Mouse (Mus musculus) embryonic facial prominence, embryonic 11.5 days (tissue): ENCODE measurements around the gene H2-Ab1. TPM values are rescaled to one million over a fixed set of nuclear protein-coding genes. Genes with fewer than 3 reads are reported as not detected.

Source experiments
- ATAC-seq: fragments of 200-750 bp; cut with Nextera tagmentation; replicated peaks from 2 replicates; pipeline ENCODE4 v1.8.0; 2017; ENCODE audit warnings: low read depth; ENCODE audit not compliant: insufficient number of reproducible peaks, low FRiP score, low TSS enrichment
- DNase-seq: peaks from one replicate; pipeline ENCODE4 v3.0.0-alpha.2; 2015; ENCODE audit warnings: low spot score
- H3K27ac ChIP-seq: fragments of 300-500 bp; sonication (generic); replicated peaks from 2 replicates; pipeline ENCODE4 v1.5.1; 2014; ENCODE audit warnings: mild to moderate bottlenecking, low read depth, low read length, control low read depth
- H3K27me3 ChIP-seq: fragments of 300-500 bp; sonication (generic); 2 replicates; pipeline ENCODE4 v1.6.1; 2014; ENCODE audit warnings: mild to moderate bottlenecking, low read length, moderate library complexity, mixed read lengths; ENCODE audit not compliant: control insufficient read depth, insufficient read depth
- H3K36me3 ChIP-seq: fragments of 300-500 bp; sonication (generic); replicated peaks from 2 replicates; pipeline ENCODE4 v1.6.1; 2014; ENCODE audit warnings: low read depth, mild to moderate bottlenecking, low read length, moderate library complexity, mixed read lengths; ENCODE audit not compliant: control insufficient read depth, insufficient read depth
- H3K4me1 ChIP-seq: fragments of 300-500 bp; sonication (generic); 2 replicates; pipeline ENCODE4 v1.6.1; 2014; ENCODE audit warnings: low read length, mixed read lengths; ENCODE audit not compliant: control insufficient read depth, insufficient read depth
- H3K4me2 ChIP-seq: fragments of 300-500 bp; sonication (generic); 2 replicates; pipeline ENCODE4 v1.6.1; 2014; ENCODE audit warnings: low read depth, mild to moderate bottlenecking, control low read depth, low read length, moderate library complexity
- H3K4me3 ChIP-seq: fragments of 300-500 bp; sonication (generic); 2 replicates; pipeline ENCODE4 v1.5.1; 2014; ENCODE audit warnings: low read depth, low read length, control low read depth
- H3K9ac ChIP-seq: fragments of 300-500 bp; sonication (generic); replicated peaks from 2 replicates; pipeline ENCODE4 v1.6.1; 2014; ENCODE audit warnings: mild to moderate bottlenecking, control low read depth, low read length
- H3K9me3 ChIP-seq: fragments of 300-500 bp; sonication (generic); replicated peaks from 2 replicates; pipeline ENCODE4 v1.6.1; 2016; ENCODE audit warnings: mild to moderate bottlenecking, low read length, inconsistent platforms, mixed read lengths; ENCODE audit not compliant: control insufficient read depth
- WGBS: fragments of 180-500 bp; shearing (Covaris S2); extraction: QIAGEN DNeasy Blood & Tissue Kit; methylation state at CpG from one replicate; pipeline ENCODE4 v1.1.7; 2014; 5-methylcytosine and 5-hydroxymethylcytosine counted together
- polyA plus RNA-seq: library from polyadenylated mRNA; unstranded; fragments of >200 nt; fragmentation: Nextera tagmentation; extraction: Ambion mirVana; gene quantifications from 2 replicates; pipeline ENCODE4 v1.2.1, GENCODE M21; 2014

H2-Ab1 gene
- polyA plus RNA-seq, 1 experiment from 2014 or later = 3.5 TPM

DNA sequence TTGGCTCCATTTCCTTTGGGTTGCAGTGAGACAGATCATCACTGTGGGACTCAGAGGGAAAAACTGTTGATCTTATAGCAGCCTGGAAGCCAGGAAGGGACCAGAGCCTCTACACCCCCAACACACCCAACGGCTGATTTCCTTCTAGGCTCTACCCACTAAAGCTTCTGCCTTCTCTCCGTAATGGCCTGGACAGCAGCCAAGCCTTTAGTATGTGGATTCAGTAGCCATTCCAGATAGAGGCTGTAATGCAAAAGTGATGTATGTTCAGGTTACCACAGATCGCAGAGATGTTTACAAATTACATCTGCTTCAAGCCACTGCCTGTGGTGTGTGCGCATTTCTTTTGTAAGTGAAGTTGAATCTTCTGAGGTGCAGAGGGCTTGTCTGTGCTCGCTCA is 3.1 kb downstream of the H2-Ab1 start:
- 82% methylated on average over 5 of the region's 5 CpGs for WGBS
- Histone ChIP-seq H3K4me1 (no peaks in the 10 kb centered on the region; the same call in none of the 2 replicates), H3K36me3 (no peaks in the 10 kb centered on the region), H3K4me3 (no peak overlapping the region), H3K9ac (no peak overlapping the region), H3K9me3 (no peaks in the 10 kb centered on the region), H3K27me3 (peaks cover 13% of the 10 kb centered on the region), H3K4me2 (no peak overlapping the region), H3K27ac (no peak overlapping the region)
- DNase-seq (no peak), ATAC-seq (no peak)

DNA sequence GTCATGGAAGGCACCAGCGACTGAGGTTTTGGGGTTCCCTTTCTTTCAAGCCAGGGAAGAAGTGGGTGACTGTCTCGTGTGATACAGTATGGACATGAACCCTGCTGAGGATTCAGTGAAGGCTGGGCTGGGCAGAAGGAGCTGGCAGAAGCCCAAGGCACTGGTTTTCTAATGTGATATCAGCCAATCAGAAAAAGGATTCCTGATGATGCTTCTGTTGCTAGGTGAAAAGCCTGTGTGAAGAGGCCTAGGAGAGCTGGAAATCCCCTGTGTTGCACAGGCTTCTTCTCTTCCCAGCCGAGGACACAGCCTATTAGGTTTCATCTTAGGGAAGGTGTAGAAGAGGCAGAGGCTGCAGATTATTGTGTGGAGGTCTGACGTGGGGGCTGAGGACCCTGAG is 4.0 kb downstream of the H2-Ab1 start:
- no peaks in the 10 kb centered on the region for H3K36me3 ChIP-seq
- no peak overlapping the region for H3K4me3 ChIP-seq
- H3K27ac ChIP-seq = no peak overlapping the region
- ATAC-seq (peak; percentile 36; the same call in 1 of the 2 replicates), DNase-seq (peak; percentile 74)
- H3K27me3 ChIP-seq = peaks cover 13% of the 10 kb centered on the region
- H3K9me3 ChIP-seq = no peaks in the 10 kb centered on the region
- H3K4me2 ChIP-seq = no peak overlapping the region
- no peaks in the 10 kb centered on the region; the same call in none of the 2 replicates for H3K4me1 ChIP-seq
- 28% methylated on average over 4 of the region's 4 CpGs for WGBS
- no peak overlapping the region for H3K9ac ChIP-seq

DNA sequence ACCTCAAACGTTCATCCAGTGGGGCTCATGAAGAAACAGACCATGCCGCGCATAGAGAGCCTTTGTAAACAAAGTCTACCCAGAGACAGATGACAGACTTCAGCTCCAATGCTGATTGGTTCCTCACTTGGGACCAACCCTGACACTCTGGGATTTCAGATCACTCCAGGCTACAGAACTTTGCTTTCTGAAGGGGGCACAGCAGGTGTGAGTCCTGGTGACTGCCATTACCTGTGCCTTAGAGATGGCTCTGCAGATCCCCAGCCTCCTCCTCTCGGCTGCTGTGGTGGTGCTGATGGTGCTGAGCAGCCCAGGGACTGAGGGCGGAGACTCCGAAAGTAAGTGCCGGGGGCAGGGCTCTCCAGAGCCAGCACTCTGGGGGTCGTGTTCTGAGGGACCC is 5.6 kb downstream of the H2-Ab1 start:
- H3K9me3 ChIP-seq = no peaks in the 10 kb centered on the region
- H3K27ac ChIP-seq = no peak overlapping the region

DNA sequence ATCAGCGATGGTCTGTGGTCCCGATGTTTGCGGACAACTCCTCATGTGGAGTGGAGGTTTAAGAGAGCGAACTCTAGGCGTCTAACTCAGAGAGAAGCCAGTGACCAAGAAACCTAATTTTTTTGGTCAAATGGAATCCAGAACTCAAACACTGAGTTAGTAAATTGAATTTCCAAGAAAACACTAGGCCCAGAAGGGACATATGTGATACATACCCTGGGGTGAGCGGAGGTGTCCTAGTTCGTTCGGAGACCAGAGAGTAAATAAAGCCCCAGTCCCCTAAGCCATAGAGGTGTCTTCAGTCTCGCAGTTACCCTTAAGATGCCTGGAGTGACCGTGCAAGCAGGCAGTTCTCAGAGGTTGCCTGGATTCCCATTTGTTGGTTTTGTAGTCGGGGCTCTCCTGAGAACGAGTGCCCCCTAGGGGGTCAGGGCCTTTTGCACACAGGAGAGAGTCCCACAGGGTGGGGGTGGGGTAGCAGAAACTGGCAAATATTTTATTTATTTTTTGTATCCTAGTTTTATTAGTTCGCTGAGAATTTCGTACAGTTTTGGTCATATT is 6.4 kb downstream of the H2-Ab1 start:
- Histone ChIP-seq H3K27me3 (peaks cover 13% of the 10 kb centered on the region), H3K27ac (no peak overlapping the region), H3K9me3 (no peaks in the 10 kb centered on the region), H3K4me2 (peak overlapping the region; percentile 96), H3K9ac (no peak overlapping the region), H3K4me3 (peak overlapping the region; percentile 49), H3K36me3 (no peaks in the 10 kb centered on the region), H3K4me1 (no peaks in the 10 kb centered on the region; the same call in none of the 2 replicates)
- WGBS = 4% methylated on average over 14 of the region's 14 CpGs
- ATAC-seq = no peak
- peak; percentile 68 for DNase-seq

More for the DNA sequence above, 5.6 kb downstream of the H2-Ab1 start:
- Histone ChIP-seq H3K27me3 (peaks cover 13% of the 10 kb centered on the region), H3K4me2 (peak overlapping the region; percentile 96), H3K4me1 (no peaks in the 10 kb centered on the region; the same call in none of the 2 replicates), H3K9ac (no peak overlapping the region), H3K4me3 (peak overlapping the region; percentile 31), H3K36me3 (no peaks in the 10 kb centered on the region)
- DNase-seq (peak; percentile 91), ATAC-seq (peak; percentile 76)
- 0% methylated on average over 8 of the region's 8 CpGs for WGBS

DNA sequence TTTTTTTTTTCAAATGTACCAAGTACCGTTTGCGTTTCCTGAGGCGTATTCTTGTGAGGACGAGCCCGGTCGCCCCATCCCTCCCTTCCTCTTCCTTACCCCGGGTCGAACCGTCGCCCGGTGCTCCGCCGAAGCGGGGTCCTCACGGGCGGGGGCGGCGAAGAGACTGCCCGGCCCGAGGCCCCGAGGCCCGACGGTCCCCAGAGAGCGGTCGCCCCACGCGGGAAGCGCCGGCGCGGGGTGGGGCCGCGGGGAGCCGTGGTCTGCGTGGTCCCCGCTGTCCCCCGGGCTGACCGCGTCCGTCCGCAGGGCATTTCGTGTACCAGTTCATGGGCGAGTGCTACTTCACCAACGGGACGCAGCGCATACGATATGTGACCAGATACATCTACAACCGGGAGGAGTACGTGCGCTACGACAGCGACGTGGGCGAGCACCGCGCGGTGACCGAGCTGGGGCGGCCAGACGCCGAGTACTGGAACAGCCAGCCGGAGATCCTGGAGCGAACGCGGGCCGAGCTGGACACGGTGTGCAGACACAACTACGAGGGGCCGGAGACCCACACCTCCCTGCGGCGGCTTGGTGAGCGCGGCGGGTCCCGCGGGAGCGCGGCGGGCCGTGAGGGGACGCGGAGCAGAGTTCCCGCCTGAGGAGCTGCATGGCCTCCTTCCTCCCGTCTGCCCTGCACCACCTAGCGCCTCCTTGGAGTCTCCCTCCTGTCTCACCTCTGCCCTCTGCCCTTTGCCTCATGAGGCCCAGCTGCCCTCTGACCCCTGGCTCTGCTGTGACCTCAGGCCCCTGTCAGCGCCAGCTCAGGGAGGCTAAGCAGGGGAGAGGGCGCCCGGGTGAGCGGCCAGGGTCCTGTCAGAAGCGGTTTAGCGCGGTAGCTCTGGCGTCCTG is 7.2 kb downstream of the H2-Ab1 start:
- Histone ChIP-seq H3K36me3 (no peaks in the 10 kb centered on the region), H3K27ac (no peak overlapping the region), H3K27me3 (peaks cover 13% of the 10 kb centered on the region), H3K9me3 (no peaks in the 10 kb centered on the region), H3K9ac (peak overlapping the region; percentile 56), H3K4me3 (peak overlapping the region; percentile 49), H3K4me1 (no peaks in the 10 kb centered on the region; the same call in none of the 2 replicates), H3K4me2 (peak overlapping the region; percentile 96)
- DNase-seq = peak; percentile 40
- peak; percentile 32; the same call in 1 of the 2 replicates for ATAC-seq
- WGBS = under 1% methylated on average over 91 of the region's 93 CpGs

DNA sequence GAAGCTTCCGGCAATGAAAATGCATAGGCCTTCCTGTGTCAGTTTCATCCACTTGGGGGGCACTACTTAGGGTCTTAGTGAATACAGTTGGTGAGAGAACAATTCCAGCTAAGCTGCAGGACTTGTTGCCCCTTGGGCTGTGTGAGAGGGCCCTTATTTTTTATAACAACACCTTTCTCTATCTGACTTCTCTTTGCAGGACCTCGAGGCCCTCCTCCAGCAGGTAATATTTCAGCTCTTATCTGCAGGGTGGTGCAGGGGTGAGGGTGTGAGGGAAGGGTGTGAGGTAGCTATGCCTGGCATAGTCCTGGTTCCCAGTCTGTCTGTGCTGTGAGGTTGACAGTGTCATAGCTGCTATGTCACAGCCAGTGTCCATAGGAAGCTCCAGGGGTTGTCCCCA is 10.8 kb downstream of the H2-Ab1 start:
- DNase-seq (no peak), ATAC-seq (no peak)
- 68% methylated on average over 2 of the region's 2 CpGs for WGBS
- Histone ChIP-seq H3K27ac (no peak overlapping the region), H3K36me3 (no peaks in the 10 kb centered on the region), H3K4me2 (no peak overlapping the region), H3K4me1 (no peaks in the 10 kb centered on the region; the same call in none of the 2 replicates), H3K9ac (no peak overlapping the region), H3K27me3 (peaks cover 11% of the 10 kb centered on the region), H3K4me3 (no peak overlapping the region), H3K9me3 (no peaks in the 10 kb centered on the region)

DNA sequence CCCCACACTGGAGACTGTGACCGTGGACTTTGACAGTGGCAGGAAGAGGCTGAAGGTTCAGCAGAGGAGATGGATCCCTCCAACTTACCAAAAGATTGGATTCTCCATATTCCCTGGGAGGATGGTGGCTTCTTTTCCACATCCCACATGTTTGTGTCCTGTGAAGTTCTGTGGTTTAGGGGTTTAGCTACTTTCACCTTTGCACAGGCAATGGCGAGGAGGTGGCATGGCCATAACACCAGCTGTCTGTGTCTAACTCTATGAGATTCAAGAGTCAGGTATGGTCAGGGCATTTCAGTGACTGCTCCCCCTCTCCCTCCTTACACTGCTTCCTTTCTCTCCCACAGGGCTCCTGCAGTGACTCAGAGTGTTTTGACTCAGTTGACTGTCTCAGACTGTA is 11.3 kb downstream of the H2-Ab1 start:
- Histone ChIP-seq H3K4me2 (no peak overlapping the region), H3K4me1 (no peaks in the 10 kb centered on the region; the same call in none of the 2 replicates), H3K36me3 (no peaks in the 10 kb centered on the region), H3K27me3 (peaks cover 11% of the 10 kb centered on the region), H3K4me3 (no peak overlapping the region), H3K9ac (no peak overlapping the region), H3K9me3 (no peaks in the 10 kb centered on the region), H3K27ac (no peak overlapping the region)
- ATAC-seq = no peak
- DNase-seq = no peak
- WGBS = 89% methylated on average over 2 of the region's 2 CpGs

DNA sequence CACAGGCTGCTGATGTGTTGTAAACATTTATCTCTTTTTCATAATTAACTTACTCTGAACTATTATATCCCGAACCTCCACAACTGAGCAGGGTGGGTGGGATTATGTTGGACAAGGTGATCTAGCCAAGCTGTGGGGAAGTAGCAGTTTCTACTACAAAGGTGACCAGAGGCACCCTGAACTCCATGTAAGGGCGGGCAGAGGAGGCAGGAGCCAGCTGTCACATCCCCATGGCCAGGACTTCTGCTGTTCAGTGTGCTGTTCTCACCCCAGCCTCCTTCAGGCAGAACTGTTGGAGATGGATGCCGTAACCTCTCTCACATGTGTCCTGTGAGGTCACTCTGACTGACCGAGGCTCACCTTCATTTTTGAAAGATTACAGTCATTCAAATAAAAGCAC is 12.3 kb downstream of the H2-Ab1 start:
- Histone ChIP-seq H3K9ac (no peak overlapping the region), H3K9me3 (no peaks in the 10 kb centered on the region), H3K27ac (no peak overlapping the region), H3K27me3 (peaks cover 6% of the 10 kb centered on the region), H3K4me2 (no peak overlapping the region), H3K4me3 (no peak overlapping the region), H3K4me1 (no peaks in the 10 kb centered on the region; the same call in 1 of the 2 replicates), H3K36me3 (no peaks in the 10 kb centered on the region)
- WGBS = 76% methylated on average over 4 of the region's 4 CpGs
- ATAC-seq (no peak), DNase-seq (no peak)
